Mouse (Mus musculus) bone marrow macrophage, adult 2 months (primary cell): ENCODE results near the gene Ldlrap1. TPM values are rescaled to one million over a fixed set of nuclear protein-coding genes. Genes with fewer than 3 reads are reported as not detected.

Experiments used
- H3K27ac ChIP-seq: 2 replicates; pipeline ENCODE4 v1.5.1; 2012; ENCODE audit warnings: low read depth, low read length; ENCODE audit not compliant: insufficient read depth
- H3K4me1 ChIP-seq: 2 replicates; pipeline ENCODE4 v1.6.1; 2012; ENCODE audit warnings: low read length; ENCODE audit not compliant: control insufficient read depth, insufficient read depth
- H3K4me3 ChIP-seq: 2 replicates; pipeline ENCODE4 v1.5.1; 2012; ENCODE audit warnings: mild to moderate bottlenecking, low read length, moderate library complexity; ENCODE audit not compliant: insufficient read depth
- CTCF ChIP-seq: IDR thresholded peaks from 2 replicates; pipeline ENCODE4 v1.5.1; 2012; ENCODE audit warnings: low read depth, mild to moderate bottlenecking, low read length, moderate library complexity
- POLR2A ChIP-seq: IDR thresholded peaks from 2 replicates; pipeline ENCODE4 v1.6.1; 2012; ENCODE audit warnings: mild to moderate bottlenecking, low read depth, low read length, borderline replicate concordance
- polyA plus RNA-seq: library from polyadenylated mRNA; stranded (reverse); fragments of >200 nt; gene quantifications from 2 replicates; pipeline ENCODE4 v1.2.4, GENCODE M21; 2012; ENCODE audit not compliant: missing spikeins, insufficient read depth, insufficient read length

Ldlrap1 gene
- polyA plus RNA-seq, 1 experiment, result 34.0 TPM

- Histone ChIP-seq H3K4me3 (no peak overlapping the region), H3K4me1 (peaks cover 8% of the 10 kb centered on the region), H3K27ac (no peak overlapping the region)
- TF ChIP-seq CTCF (no peak), POLR2A (no peak)
Measured at GRCm38 (mm10) chr4:134693202-134693940, 74.5 kb downstream of the Ldlrap1 start.

- TF ChIP-seq POLR2A (no peak), CTCF (0 out of 2 replicates have a peak, but pooled peaks have one; percentile 26)
- Histone ChIP-seq H3K27ac (no peak overlapping the region), H3K4me1 (peaks cover 15% of the 10 kb centered on the region), H3K4me3 (no peak overlapping the region)
Measured at GRCm38 (mm10) chr4:134692388-134692787, 75.4 kb downstream of the Ldlrap1 start.

Other genes with a start within 250 kb of the Ldlrap1 start
- 58.9 and 59.7 TPM in 2 replicates for gene Mtfr1l, start 232.6 kb downstream of the Ldlrap1 start, polyA plus RNA-seq
- 28.4 and 33.3 TPM in 2 replicates for gene Selenon, start 215.9 kb downstream of the Ldlrap1 start, polyA plus RNA-seq
- 87.4 and 93.7 TPM in 2 replicates for gene Man1c1, start 63.7 kb downstream of the Ldlrap1 start, polyA plus RNA-seq
- gene Maco1, start 85.3 kb upstream of the Ldlrap1 start, polyA plus RNA-seq, result 26.7 and 30.8 TPM in 2 replicates
- gene Rhd, start 96.5 kb upstream of the Ldlrap1 start, polyA plus RNA-seq, result not detected in 2 replicates
- 392 and 428 TPM in 2 replicates for gene Tmem50a, start 147.0 kb upstream of the Ldlrap1 start, polyA plus RNA-seq
- gene Rsrp1, start 155.6 kb upstream of the Ldlrap1 start, polyA plus RNA-seq, result 1,131 and 1,373 TPM in 2 replicates
- 97.3 and 97.6 TPM in 2 replicates for gene Syf2, start 162.9 kb upstream of the Ldlrap1 start, polyA plus RNA-seq